Mouse (Mus musculus) heart, embryonic 12.5 days (tissue): ENCODE measurements around the gene Ctdnep1. TPM values are rescaled to one million over a fixed set of nuclear protein-coding genes. Genes with fewer than 3 reads are reported as not detected.

ENCODE experiments used
- ATAC-seq: fragments of 200-750 bp; cut with Nextera tagmentation; 2 replicates; pipeline ENCODE4 v1.8.0; 2017; ENCODE audit warnings: moderate TSS enrichment, moderate library complexity; ENCODE audit not compliant: insufficient number of reproducible peaks, low FRiP score
- H3K27ac ChIP-seq: fragments of 300-500 bp; sonication (generic); 2 replicates; pipeline ENCODE4 v1.5.1; 2016; ENCODE audit warnings: mild to moderate bottlenecking, moderate library complexity; ENCODE audit not compliant: poor library complexity, severe bottlenecking
- H3K27me3 ChIP-seq: fragments of 300-500 bp; sonication (generic); replicated peaks from 2 replicates; pipeline ENCODE4 v1.6.1; 2016; ENCODE audit warnings: mild to moderate bottlenecking, moderate library complexity
- H3K36me3 ChIP-seq: fragments of 300-500 bp; sonication (generic); 2 replicates; pipeline ENCODE4 v1.6.1; 2016; ENCODE audit warnings: mild to moderate bottlenecking, moderate library complexity
- H3K4me1 ChIP-seq: fragments of 300-500 bp; sonication (generic); replicated peaks from 2 replicates; pipeline ENCODE4 v1.6.1; 2016; ENCODE audit warnings: mild to moderate bottlenecking
- H3K4me2 ChIP-seq: fragments of 300-500 bp; sonication (generic); 2 replicates; pipeline ENCODE4 v1.6.1; 2016; ENCODE audit warnings: mild to moderate bottlenecking, moderate library complexity
- H3K4me3 ChIP-seq: fragments of 300-500 bp; sonication (generic); 2 replicates; pipeline ENCODE4 v1.5.1; 2016; ENCODE audit warnings: mild to moderate bottlenecking
- H3K9ac ChIP-seq: fragments of 300-500 bp; sonication (generic); 2 replicates; pipeline ENCODE4 v1.6.1; 2016; ENCODE audit warnings: mild to moderate bottlenecking, moderate library complexity
- H3K9me3 ChIP-seq: fragments of 300-500 bp; sonication (generic); replicated peaks from 2 replicates; pipeline ENCODE4 v1.6.1; 2016; ENCODE audit warnings: mild to moderate bottlenecking, moderate library complexity
- WGBS: fragments of 180-500 bp; shearing (Covaris S2); methylation state at CpG from one replicate; pipeline ENCODE4 v1.1.7; 2016; 5-methylcytosine and 5-hydroxymethylcytosine counted together
- polyA plus RNA-seq: library from polyadenylated mRNA; unstranded; fragments of >200 nt; fragmentation: Nextera tagmentation; extraction: Ambion mirVana; gene quantifications from 2 replicates; pipeline ENCODE4 v1.2.1, GENCODE M21; 2016

The Ctdnep1 gene
- polyA plus RNA-seq, 1 experiment from 2014 or later, result 24.5 TPM

GRCm38 (mm10) chr11:69998567-69999491, 17.9 kb downstream of the Ctdnep1 start:
- peaks cover 35% of the 10 kb centered on the region for H3K36me3 ChIP-seq
- no peaks in the 10 kb centered on the region for H3K9me3 ChIP-seq
- H3K4me3 ChIP-seq, result no peak overlapping the region
- 90% methylated on average over 27 of the region's 27 CpGs for WGBS
- H3K9ac ChIP-seq, result no peak overlapping the region
- H3K27ac ChIP-seq, result no peak overlapping the region
- no peak overlapping the region for H3K4me2 ChIP-seq
- ATAC-seq, result no peak
- no peaks in the 10 kb centered on the region for H3K27me3 ChIP-seq
- peaks cover 48% of the 10 kb centered on the region for H3K4me1 ChIP-seq

- no peak for ATAC-seq
These were observed 18.7 kb downstream of the Ctdnep1 start for GRCm38 (mm10) chr11:69999666-70000065.

GRCm38 (mm10) chr11:70000396-70000898, 19.5 kb downstream of the Ctdnep1 start, which contains the start of gene Dvl2:
Gene Dvl2, plus strand, starts transcription at chr11:70000595.
- peaks cover 49% of the 10 kb centered on the region for H3K4me1 ChIP-seq
- H3K27me3 ChIP-seq, result no peaks in the 10 kb centered on the region
- H3K9ac ChIP-seq, result peak within 1 kb of the TSS; percentile 91
- peak; percentile 78 for ATAC-seq
- peak within 1 kb of the TSS; percentile 85 for H3K4me2 ChIP-seq
- H3K27ac ChIP-seq, result peak within 1 kb of the TSS; percentile 96
- peaks cover 36% of the 10 kb centered on the region for H3K36me3 ChIP-seq
- H3K4me3 ChIP-seq, result peak within 1 kb of the TSS; percentile 74
- no peaks in the 10 kb centered on the region for H3K9me3 ChIP-seq
- under 1% methylated on average over 47 of the region's 48 CpGs for WGBS

More at GRCm38 (mm10) chr11:69999666-70000065, 18.7 kb downstream of the Ctdnep1 start:
- Histone ChIP-seq H3K27me3 (no peaks in the 10 kb centered on the region), H3K9me3 (no peaks in the 10 kb centered on the region), H3K4me3 (no peak overlapping the region), H3K9ac (no peak overlapping the region), H3K4me1 (peaks cover 51% of the 10 kb centered on the region), H3K4me2 (peak overlapping the region; percentile 85), H3K27ac (peak overlapping the region; percentile 96; the same call in 1 of the 2 replicates), H3K36me3 (peaks cover 30% of the 10 kb centered on the region)
- 82% methylated on average over 8 of the region's 8 CpGs for WGBS

GRCm38 (mm10) chr11:70001159-70001558, 20.2 kb downstream of the Ctdnep1 start:
- Histone ChIP-seq H3K4me1 (peaks cover 49% of the 10 kb centered on the region), H3K9me3 (no peaks in the 10 kb centered on the region), H3K4me3 (peak overlapping the region; percentile 74), H3K4me2 (peak overlapping the region; percentile 85), H3K27me3 (no peaks in the 10 kb centered on the region), H3K9ac (peak overlapping the region; percentile 91), H3K27ac (peak overlapping the region; percentile 96), H3K36me3 (peaks cover 43% of the 10 kb centered on the region)
- ATAC-seq, result no peak
- WGBS, result 6% methylated on average over 8 of the region's 8 CpGs

GRCm38 (mm10) chr11:70001865-70002264, 20.9 kb downstream of the Ctdnep1 start:
- no peak overlapping the region for H3K9ac ChIP-seq

GRCm38 (mm10) chr11:70002471-70002870, 21.5 kb downstream of the Ctdnep1 start:
- H3K27me3 ChIP-seq, result no peaks in the 10 kb centered on the region
- H3K36me3 ChIP-seq, result peaks cover 56% of the 10 kb centered on the region
- no peak overlapping the region for H3K27ac ChIP-seq
- H3K9ac ChIP-seq, result no peak overlapping the region
- H3K4me1 ChIP-seq, result peaks cover 47% of the 10 kb centered on the region
- H3K9me3 ChIP-seq, result no peaks in the 10 kb centered on the region
- peak overlapping the region; percentile 74 for H3K4me3 ChIP-seq
- peak overlapping the region; percentile 85 for H3K4me2 ChIP-seq
- 85% methylated on average over 2 of the region's 2 CpGs for WGBS
- no peak for ATAC-seq

More at GRCm38 (mm10) chr11:70001865-70002264, 20.9 kb downstream of the Ctdnep1 start:
- Histone ChIP-seq H3K27me3 (no peaks in the 10 kb centered on the region), H3K36me3 (peaks cover 50% of the 10 kb centered on the region), H3K4me2 (peak overlapping the region; percentile 85), H3K4me1 (peaks cover 49% of the 10 kb centered on the region), H3K4me3 (peak overlapping the region; percentile 74), H3K27ac (no peak overlapping the region), H3K9me3 (no peaks in the 10 kb centered on the region)
- no peak for ATAC-seq

GRCm38 (mm10) chr11:70005521-70005920, 24.6 kb downstream of the Ctdnep1 start:
- 65% methylated on average over 5 of the region's 5 CpGs for WGBS
- ATAC-seq, result no peak

GRCm38 (mm10) chr11:70010033-70010432, 29.1 kb downstream of the Ctdnep1 start:
- Histone ChIP-seq H3K4me2 (no peak overlapping the region), H3K4me1 (peaks cover 10% of the 10 kb centered on the region), H3K9ac (no peak overlapping the region), H3K4me3 (no peak overlapping the region), H3K27me3 (no peaks in the 10 kb centered on the region), H3K9me3 (no peaks in the 10 kb centered on the region), H3K27ac (no peak overlapping the region), H3K36me3 (peaks cover 89% of the 10 kb centered on the region)
- no peak for ATAC-seq
- 88% methylated on average over 6 of the region's 6 CpGs for WGBS

More at GRCm38 (mm10) chr11:70005521-70005920, 24.6 kb downstream of the Ctdnep1 start:
- H3K9me3 ChIP-seq, result no peaks in the 10 kb centered on the region
- H3K4me3 ChIP-seq, result no peak overlapping the region
- H3K27me3 ChIP-seq, result no peaks in the 10 kb centered on the region
- no peak overlapping the region for H3K27ac ChIP-seq
- H3K4me1 ChIP-seq, result peaks cover 32% of the 10 kb centered on the region
- H3K4me2 ChIP-seq, result no peak overlapping the region
- no peak overlapping the region for H3K9ac ChIP-seq
- peaks cover 62% of the 10 kb centered on the region for H3K36me3 ChIP-seq

GRCm38 (mm10) chr11:70010548-70010947, 29.6 kb downstream of the Ctdnep1 start:
- Histone ChIP-seq H3K4me3 (no peak overlapping the region), H3K9me3 (no peaks in the 10 kb centered on the region), H3K4me1 (peaks cover 10% of the 10 kb centered on the region), H3K9ac (no peak overlapping the region), H3K27me3 (no peaks in the 10 kb centered on the region), H3K27ac (no peak overlapping the region), H3K4me2 (no peak overlapping the region), H3K36me3 (peaks cover 84% of the 10 kb centered on the region)
- WGBS, result 87% methylated on average over 12 of the region's 12 CpGs
- ATAC-seq, result no peak

- Histone ChIP-seq H3K27ac (no peak overlapping the region), H3K4me1 (peaks cover 10% of the 10 kb centered on the region), H3K36me3 (peaks cover 80% of the 10 kb centered on the region), H3K9me3 (no peaks in the 10 kb centered on the region), H3K9ac (no peak overlapping the region), H3K4me3 (no peak overlapping the region), H3K4me2 (no peak overlapping the region), H3K27me3 (no peaks in the 10 kb centered on the region)
- ATAC-seq, result no peak
- WGBS, result 87% methylated on average over 10 of the region's 10 CpGs
These were observed 30.0 kb downstream of the Ctdnep1 start for GRCm38 (mm10) chr11:70010961-70011360.

GRCm38 (mm10) chr11:70012931-70013330, 32.0 kb downstream of the Ctdnep1 start:
- no peak for ATAC-seq
- Histone ChIP-seq H3K4me3 (no peak overlapping the region), H3K9me3 (no peaks in the 10 kb centered on the region), H3K36me3 (peaks cover 60% of the 10 kb centered on the region), H3K27me3 (no peaks in the 10 kb centered on the region), H3K27ac (no peak overlapping the region), H3K9ac (no peak overlapping the region), H3K4me1 (peaks cover 21% of the 10 kb centered on the region), H3K4me2 (no peak overlapping the region)
- WGBS, result 86% methylated on average over 9 of the region's 9 CpGs
